Mouse (Mus musculus) kidney, adult 2 months (tissue): Measurements from ENCODE around the gene Strap.

ENCODE experiments used
- CTCF ChIP-seq: fragments of 200-500 bp; conservative IDR thresholded peaks from 2 replicates; pipeline ENCODE4 v1.5.1; 2011; ENCODE audit warnings: low read depth, mild to moderate bottlenecking, control low read depth, low read length, moderate library complexity, mixed read lengths; ENCODE audit not compliant: insufficient read depth, insufficient read length
- POLR2A ChIP-seq: fragments of 200-500 bp; IDR thresholded peaks from one replicate; pipeline ENCODE4 v1.6.1; 2011; ENCODE audit warnings: low read depth, low read length, control low read depth

- TF ChIP-seq POLR2A (no peak), CTCF (no peak)
These were observed 22.1 kb upstream of the Strap start for GRCm38 (mm10) chr6:137712654-137713309.
